Mouse (Mus musculus): ENCODE measurements around the gene Tekt5.

DNA sequence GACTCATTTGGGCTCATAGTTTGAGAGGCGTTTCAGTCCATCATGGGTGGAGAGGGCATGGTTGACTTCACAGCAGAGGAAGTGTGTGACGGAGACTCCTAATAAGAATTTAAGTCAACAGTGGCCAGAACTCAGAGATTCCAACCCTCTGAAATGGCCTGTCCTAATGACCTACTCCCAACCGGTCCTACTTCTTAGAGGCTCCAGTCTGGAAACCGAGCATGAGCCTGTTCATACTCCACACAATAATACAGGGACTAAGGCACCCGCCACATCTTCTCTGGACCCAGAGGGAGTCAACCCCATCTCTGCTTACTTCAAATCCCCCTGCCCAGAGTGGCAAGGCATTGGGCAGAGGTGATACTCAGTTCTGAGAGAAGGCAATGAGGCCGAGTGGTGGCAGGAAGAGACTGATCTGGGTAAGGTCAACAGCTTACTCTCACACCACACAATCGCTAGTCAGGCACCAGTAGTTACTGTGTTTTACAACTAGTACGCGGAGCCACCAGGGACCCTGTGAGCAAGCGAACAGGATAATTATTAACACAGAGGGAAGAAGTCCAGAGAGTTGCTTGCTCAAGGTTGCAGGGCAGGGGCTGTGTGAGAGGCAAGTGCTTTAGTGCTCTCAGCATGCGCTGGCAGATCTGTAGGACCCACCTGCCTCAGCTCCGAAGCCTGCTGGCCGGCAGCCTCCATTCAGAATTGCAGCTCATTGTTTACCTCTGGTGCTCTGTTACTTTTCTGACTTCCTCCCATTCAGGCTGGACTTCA, 67.5 kb downstream of the Tekt5 start:
- no peak for TF ChIP-seq POLR2A (IDR thresholded peaks at IDR 0.05; ENCODE audit: borderline replicate concordance, insufficient read depth, low read length)
- no peak for TF ChIP-seq CTCF (IDR thresholded peaks at IDR 0.05; ENCODE audit: borderline replicate concordance, insufficient read depth, low read depth, low read length)
